Mouse (Mus musculus) gastrocnemius, postnatal 36 days (tissue): ENCODE data around the gene Henmt1. TPM values are rescaled to one million over a fixed set of nuclear protein-coding genes. Genes with fewer than 3 reads are reported as not detected.

Experiments
- DNase-seq, 2 experiments: peaks; one replicate each; pipeline ENCODE4 v3.0.0; 2022
- intact Hi-C: fragments of 180-260 bp; cut with DNase I; formaldehyde crosslinking; loops from one replicate; pipeline ENCODE4 v1.15.1; 2025
- long read RNA-seq, 2 experiments: library from polyadenylated mRNA; stranded (forward); transcript quantifications; one replicate each; pipeline ENCODE4 v2.0.0; 2021
- total RNA-seq, 2 experiments: library from RNA; stranded (reverse); gene quantifications; 2 replicates each; pipeline ENCODE4 v1.2.3; 2021

Gene Henmt1
- total RNA-seq, result not detected
- long read RNA-seq, experiment 1, result 0 reads
- long read RNA-seq, experiment 2, result 0 reads

- intact Hi-C loops, result no loop called here
- no peak for DNase-seq
Observed at GRCm38 (mm10) chr3:108939573-108939972, at the start of gene Henmt1. Gene Henmt1 (plus strand): TSS chr3:108939873.

- no peak for DNase-seq
- intact Hi-C loops, result no loop called here
Observed at GRCm38 (mm10) chr3:108889908-108890307, 49.8 kb upstream of the Henmt1 start, which contains the start of gene Fndc7. Gene Fndc7 (minus strand): TSS chr3:108890008.

- DNase-seq, result no peak
- intact Hi-C loops, result no loop called here
Observed at GRCm38 (mm10) chr3:108892080-108892479, 47.6 kb upstream of the Henmt1 start.

GRCm38 (mm10) chr3:108892914-108893313, 46.8 kb upstream of the Henmt1 start:
- intact Hi-C loops, result no loop called here
- no peak for DNase-seq

GRCm38 (mm10) chr3:108898640-108899039, 41.0 kb upstream of the Henmt1 start:
- intact Hi-C loops, result loop anchor here (1.0 kb wide), 1 partner anchor 10 kb away; no protein-coding TSS in a partner anchor
- no peak for DNase-seq

GRCm38 (mm10) chr3:108900147-108900546, 39.5 kb upstream of the Henmt1 start:
- intact Hi-C loops, result no loop called here

GRCm38 (mm10) chr3:108900681-108901080, 39.0 kb upstream of the Henmt1 start:
- DNase-seq, result no peak
- intact Hi-C loops, result no loop called here

More at GRCm38 (mm10) chr3:108900147-108900546, 39.5 kb upstream of the Henmt1 start:
- DNase-seq, result no peak

- DNase-seq, result no peak
- intact Hi-C loops, result no loop called here
Observed at GRCm38 (mm10) chr3:108902038-108902437, 37.6 kb upstream of the Henmt1 start.

GRCm38 (mm10) chr3:108902934-108903333, 36.7 kb upstream of the Henmt1 start:
- intact Hi-C loops, result no loop called here
- no peak for DNase-seq

- intact Hi-C loops, result loop anchor here (5.0 kb wide), 2 partner anchors 68 to 152 kb away; partner anchors contain the start of gene Stxbp3
- DNase-seq, result no peak
Observed at GRCm38 (mm10) chr3:108910303-108911080, 29.2 kb upstream of the Henmt1 start.

- peak in 1 of 2 experiments; percentile 37 for DNase-seq
- intact Hi-C loops, result loop anchor here (5.0 kb wide), 2 partner anchors 69 to 151 kb away; partner anchors contain the start of gene Stxbp3
Observed at GRCm38 (mm10) chr3:108911081-108911547, 28.6 kb upstream of the Henmt1 start.

GRCm38 (mm10) chr3:108911548-108912413, 27.9 kb upstream of the Henmt1 start, which contains the start of gene Prpf38b:
Gene Prpf38b (minus strand): TSS chr3:108911727.
- intact Hi-C loops, result loop anchor here (5.0 kb wide), 2 partner anchors 69 to 151 kb away; partner anchors contain the start of gene Stxbp3
- DNase-seq, result peak; percentile 90 to 94

- DNase-seq, result no peak
- intact Hi-C loops, result no loop called here
Observed at GRCm38 (mm10) chr3:108915999-108916398, 23.7 kb upstream of the Henmt1 start.

- no peak for DNase-seq
- intact Hi-C loops, result no loop called here
Observed at GRCm38 (mm10) chr3:108916857-108917256, 22.8 kb upstream of the Henmt1 start.

GRCm38 (mm10) chr3:108917986-108918385, 21.7 kb upstream of the Henmt1 start:
- intact Hi-C loops, result no loop called here
- no peak for DNase-seq

GRCm38 (mm10) chr3:108918852-108919251, 20.8 kb upstream of the Henmt1 start:
- DNase-seq, result no peak
- intact Hi-C loops, result no loop called here

GRCm38 (mm10) chr3:108920442-108921070, 19.1 kb upstream of the Henmt1 start:
- DNase-seq, result no peak

GRCm38 (mm10) chr3:108921822-108922221, 17.9 kb upstream of the Henmt1 start:
- intact Hi-C loops, result no loop called here

More at GRCm38 (mm10) chr3:108920442-108921070, 19.1 kb upstream of the Henmt1 start:
- intact Hi-C loops, result no loop called here

GRCm38 (mm10) chr3:108925677-108926076, 14.0 kb upstream of the Henmt1 start:
- no peak for DNase-seq
- intact Hi-C loops, result no loop called here

More at GRCm38 (mm10) chr3:108921822-108922221, 17.9 kb upstream of the Henmt1 start:
- DNase-seq, result no peak

- DNase-seq, result no peak
- intact Hi-C loops, result no loop called here
Observed at GRCm38 (mm10) chr3:108926308-108926707, 13.4 kb upstream of the Henmt1 start.
